Mouse (Mus musculus): Measurements from ENCODE around the gene Stk10. TPM values are rescaled to one million over a fixed set of nuclear protein-coding genes. Genes with fewer than 3 reads are reported as not detected.

Stk10 gene
- 2.8 and 3.4 TPM in 2 replicates for polyA plus RNA-seq (2014; fragmentation: Nextera tagmentation; extraction: Ambion mirVana)

DNA sequence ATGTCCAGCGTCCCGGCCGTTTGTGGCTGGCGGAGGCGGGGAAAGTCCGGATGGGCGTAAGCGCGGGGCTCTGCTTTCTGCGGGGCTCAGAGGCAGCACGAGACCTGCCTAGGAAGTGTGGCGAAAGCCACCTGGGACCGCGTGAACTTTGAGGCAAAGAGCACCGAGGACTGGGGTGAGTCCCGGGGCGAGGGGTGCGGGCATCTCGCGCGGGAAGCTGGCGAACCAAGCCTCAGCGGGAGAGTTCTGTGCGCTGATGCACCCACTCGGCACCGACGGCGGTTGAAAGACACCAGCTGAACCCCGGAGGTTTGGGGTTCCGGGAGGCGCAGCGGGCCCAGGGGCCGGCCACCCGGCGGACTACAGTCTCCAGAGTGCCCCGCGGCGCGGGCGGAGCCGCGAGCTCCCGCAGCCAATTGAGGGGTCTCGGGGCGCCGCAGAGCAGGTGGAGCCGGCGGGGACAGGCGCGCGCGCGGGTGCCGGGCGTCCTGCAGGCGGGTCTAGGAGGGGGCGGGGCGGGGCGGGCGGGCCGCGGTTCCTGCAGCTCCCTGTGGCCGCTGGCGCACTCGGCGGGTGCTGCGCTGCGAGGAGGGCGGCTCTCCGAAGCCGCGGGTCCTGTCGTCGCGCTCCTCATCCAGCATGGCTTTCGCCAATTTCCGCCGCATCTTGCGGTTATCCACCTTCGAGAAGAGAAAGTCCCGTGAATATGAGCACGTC is at the start of gene Stk10:
Gene Stk10, plus strand, starts transcription at position 541 of the 717 bp plus-strand sequence.
- 0% methylated on average over 71 of the region's 82 CpGs for WGBS

GRCm38 (mm10) chr11:32485290-32485689 is 47.8 kb upstream of the Stk10 start:
- WGBS = 74% methylated on average over 3 of the region's 3 CpGs
- H3K4me2 ChIP-seq (replicated peaks; ENCODE audit: low read depth, low read length) = no peak overlapping the region
- no peak overlapping the region for H3K4me3 ChIP-seq (ENCODE audit: low read depth, low read length)
- ATAC-seq (ENCODE audit: insufficient number of reproducible peaks, insufficient read depth, low FRiP score, low read depth) = no peak
- H3K27me3 ChIP-seq (ENCODE audit: control insufficient read depth, insufficient read depth, low read length) = no peaks in the 10 kb centered on the region
- H3K36me3 ChIP-seq (ENCODE audit: control insufficient read depth, insufficient read depth, low read length) = no peaks in the 10 kb centered on the region
- peaks cover 13% of the 10 kb centered on the region; the same call in 1 of the 2 replicates for H3K4me1 ChIP-seq (ENCODE audit: control insufficient read depth, insufficient read depth, low read length)
- no peaks in the 10 kb centered on the region for H3K9me3 ChIP-seq (ENCODE audit: control insufficient read depth, low read depth, low read length)
- no peak overlapping the region for H3K27ac ChIP-seq (ENCODE audit: low read length)
- H3K9ac ChIP-seq (replicated peaks; ENCODE audit: low read depth, low read length) = no peak overlapping the region

More for the DNA sequence above, at the start of gene Stk10:
- Histone ChIP-seq H3K27me3 (ENCODE audit: control insufficient read depth, insufficient read depth, low read length) (peaks cover 3% of the 10 kb centered on the region; the same call in 1 of the 2 replicates), H3K9me3 (ENCODE audit: control insufficient read depth, low read depth, low read length) (no peaks in the 10 kb centered on the region), H3K4me1 (ENCODE audit: control insufficient read depth, insufficient read depth, low read length) (peaks cover 14% of the 10 kb centered on the region; the same call in 1 of the 2 replicates), H3K27ac (ENCODE audit: low read length) (peak within 1 kb of the TSS; percentile 10; the same call in 1 of the 2 replicates), H3K4me2 (replicated peaks; ENCODE audit: low read depth, low read length) (peak within 1 kb of the TSS; percentile 100), H3K36me3 (ENCODE audit: control insufficient read depth, insufficient read depth, low read length) (no peaks in the 10 kb centered on the region), H3K9ac (replicated peaks; ENCODE audit: low read depth, low read length) (peak within 1 kb of the TSS; percentile 67), H3K4me3 (ENCODE audit: low read depth, low read length) (peak within 1 kb of the TSS; percentile 43)
- ATAC-seq (ENCODE audit: insufficient number of reproducible peaks, insufficient read depth, low FRiP score, low read depth) = peak; percentile 97

DNA sequence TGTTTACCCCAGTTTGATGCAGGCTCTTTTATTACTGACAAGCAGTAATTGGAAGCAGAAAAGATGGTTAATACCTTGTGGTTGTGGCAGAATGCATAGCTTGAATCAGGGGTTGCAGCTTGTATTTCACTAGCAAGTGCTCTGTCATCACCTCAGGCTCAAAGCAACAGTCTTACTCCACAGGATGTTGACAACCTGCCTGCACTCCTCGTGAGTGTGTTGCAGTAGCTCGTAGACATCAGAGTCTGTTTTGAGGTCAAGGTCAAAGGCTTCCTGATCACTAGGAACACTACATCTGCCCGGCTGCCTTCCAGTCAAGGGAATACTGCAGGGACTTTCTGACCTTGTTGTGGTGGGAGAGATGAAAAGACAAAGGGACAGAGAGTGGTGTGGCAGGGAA is 46.5 kb upstream of the Stk10 start:
- H3K27me3 ChIP-seq (ENCODE audit: control insufficient read depth, insufficient read depth, low read length) = no peaks in the 10 kb centered on the region
- no peak overlapping the region for H3K4me2 ChIP-seq (replicated peaks; ENCODE audit: low read depth, low read length)
- no peak for ATAC-seq (ENCODE audit: insufficient number of reproducible peaks, insufficient read depth, low FRiP score, low read depth)
- no peak overlapping the region for H3K27ac ChIP-seq (ENCODE audit: low read length)
- H3K4me1 ChIP-seq (ENCODE audit: control insufficient read depth, insufficient read depth, low read length) = peaks cover 16% of the 10 kb centered on the region; the same call in 1 of the 2 replicates
- no peak overlapping the region for H3K4me3 ChIP-seq (ENCODE audit: low read depth, low read length)
- WGBS = 56% methylated on average over 3 of the region's 3 CpGs
- no peaks in the 10 kb centered on the region for H3K9me3 ChIP-seq (ENCODE audit: control insufficient read depth, low read depth, low read length)
- H3K36me3 ChIP-seq (ENCODE audit: control insufficient read depth, insufficient read depth, low read length) = no peaks in the 10 kb centered on the region
- H3K9ac ChIP-seq (replicated peaks; ENCODE audit: low read depth, low read length) = no peak overlapping the region

DNA sequence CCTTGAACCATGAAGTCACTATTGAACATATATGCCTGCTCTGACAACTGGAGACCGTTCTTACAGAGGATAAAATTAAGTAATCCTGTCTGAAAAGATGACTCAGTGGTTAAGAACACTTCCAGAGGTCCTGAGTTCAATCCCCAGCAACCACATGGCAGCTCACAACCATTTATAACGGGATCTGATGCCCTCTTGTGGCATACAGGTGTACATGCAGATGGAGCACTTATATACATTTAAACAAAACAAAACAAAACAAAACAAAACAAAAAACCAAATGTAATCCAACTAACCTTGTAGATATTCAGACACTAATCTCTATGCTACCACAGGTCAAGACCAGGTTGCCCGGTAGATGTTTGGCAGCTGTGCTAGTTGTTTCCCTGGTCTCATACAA is 45.6 kb upstream of the Stk10 start:
- 84% methylated on average over 3 of the region's 3 CpGs for WGBS

DNA sequence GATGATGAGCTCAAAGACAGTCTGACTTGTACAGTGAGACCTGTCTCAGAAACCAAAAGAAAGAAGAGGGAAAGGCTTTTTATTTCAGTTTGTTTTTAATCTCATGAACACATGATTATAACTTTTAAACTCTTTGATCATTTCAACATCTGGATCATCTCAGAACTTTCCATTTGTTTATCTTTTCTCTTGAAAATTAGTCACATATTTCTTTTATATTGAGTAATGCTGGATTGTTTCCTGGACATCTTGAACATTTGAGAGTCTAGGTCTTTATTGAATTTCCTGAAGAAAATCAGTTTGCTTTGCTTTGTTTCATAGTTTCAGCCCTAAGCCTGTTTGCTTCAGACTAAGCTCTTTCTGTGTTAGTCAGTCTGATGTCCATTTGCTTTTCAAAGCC is 44.8 kb upstream of the Stk10 start:
- Histone ChIP-seq H3K4me3 (ENCODE audit: low read depth, low read length) (no peak overlapping the region), H3K27ac (ENCODE audit: low read length) (peak overlapping the region; percentile 4; the same call in 1 of the 2 replicates), H3K9ac (replicated peaks; ENCODE audit: low read depth, low read length) (no peak overlapping the region), H3K4me1 (ENCODE audit: control insufficient read depth, insufficient read depth, low read length) (peaks cover 16% of the 10 kb centered on the region; the same call in 1 of the 2 replicates), H3K4me2 (replicated peaks; ENCODE audit: low read depth, low read length) (no peak overlapping the region), H3K36me3 (ENCODE audit: control insufficient read depth, insufficient read depth, low read length) (no peaks in the 10 kb centered on the region), H3K27me3 (ENCODE audit: control insufficient read depth, insufficient read depth, low read length) (no peaks in the 10 kb centered on the region), H3K9me3 (ENCODE audit: control insufficient read depth, low read depth, low read length) (no peaks in the 10 kb centered on the region)
- ATAC-seq (ENCODE audit: insufficient number of reproducible peaks, insufficient read depth, low FRiP score, low read depth) = no peak

More for the DNA sequence above, 45.6 kb upstream of the Stk10 start:
- no peaks in the 10 kb centered on the region for H3K36me3 ChIP-seq (ENCODE audit: control insufficient read depth, insufficient read depth, low read length)
- no peak overlapping the region for H3K9ac ChIP-seq (replicated peaks; ENCODE audit: low read depth, low read length)
- H3K4me1 ChIP-seq (ENCODE audit: control insufficient read depth, insufficient read depth, low read length) = peaks cover 16% of the 10 kb centered on the region; the same call in 1 of the 2 replicates
- H3K27ac ChIP-seq (ENCODE audit: low read length) = no peak overlapping the region
- ATAC-seq (ENCODE audit: insufficient number of reproducible peaks, insufficient read depth, low FRiP score, low read depth) = no peak
- no peaks in the 10 kb centered on the region for H3K27me3 ChIP-seq (ENCODE audit: control insufficient read depth, insufficient read depth, low read length)
- H3K9me3 ChIP-seq (ENCODE audit: control insufficient read depth, low read depth, low read length) = no peaks in the 10 kb centered on the region
- no peak overlapping the region for H3K4me3 ChIP-seq (ENCODE audit: low read depth, low read length)
- no peak overlapping the region for H3K4me2 ChIP-seq (replicated peaks; ENCODE audit: low read depth, low read length)

GRCm38 (mm10) chr11:32488808-32489670 is 44.1 kb upstream of the Stk10 start:
- Histone ChIP-seq H3K36me3 (ENCODE audit: control insufficient read depth, insufficient read depth, low read length) (no peaks in the 10 kb centered on the region), H3K4me1 (ENCODE audit: control insufficient read depth, insufficient read depth, low read length) (peaks cover 16% of the 10 kb centered on the region; the same call in 1 of the 2 replicates), H3K27ac (ENCODE audit: low read length) (peak overlapping the region; percentile 4; the same call in 1 of the 2 replicates), H3K4me3 (ENCODE audit: low read depth, low read length) (no peak overlapping the region), H3K27me3 (ENCODE audit: control insufficient read depth, insufficient read depth, low read length) (no peaks in the 10 kb centered on the region), H3K4me2 (replicated peaks; ENCODE audit: low read depth, low read length) (no peak overlapping the region), H3K9me3 (ENCODE audit: control insufficient read depth, low read depth, low read length) (no peaks in the 10 kb centered on the region), H3K9ac (replicated peaks; ENCODE audit: low read depth, low read length) (no peak overlapping the region)
- WGBS = 66% methylated on average over 5 of the region's 5 CpGs
- ATAC-seq (ENCODE audit: insufficient number of reproducible peaks, insufficient read depth, low FRiP score, low read depth) = no peak

DNA sequence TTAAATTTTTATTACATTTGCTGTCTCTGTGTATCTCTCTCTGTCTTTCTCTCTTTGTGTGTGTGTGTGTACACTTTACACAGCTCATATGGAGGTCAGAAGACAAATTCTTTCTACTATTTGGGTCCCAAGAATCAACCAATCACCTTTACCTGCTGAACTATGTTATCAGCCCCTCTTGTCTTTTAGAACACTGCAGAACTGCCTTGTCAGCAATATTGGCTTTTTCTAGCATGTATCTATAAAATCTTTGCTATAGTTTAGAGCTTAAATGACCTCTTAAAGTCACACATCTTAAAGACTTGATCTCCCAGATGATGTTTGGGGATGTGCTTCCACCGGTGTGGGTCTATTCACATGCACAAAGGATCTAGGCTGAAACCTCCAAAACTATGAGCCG is 42.0 kb upstream of the Stk10 start:
- Histone ChIP-seq H3K9ac (replicated peaks; ENCODE audit: low read depth, low read length) (no peak overlapping the region), H3K27ac (ENCODE audit: low read length) (no peak overlapping the region), H3K4me2 (replicated peaks; ENCODE audit: low read depth, low read length) (no peak overlapping the region), H3K4me3 (ENCODE audit: low read depth, low read length) (no peak overlapping the region), H3K9me3 (ENCODE audit: control insufficient read depth, low read depth, low read length) (no peaks in the 10 kb centered on the region), H3K27me3 (ENCODE audit: control insufficient read depth, insufficient read depth, low read length) (no peaks in the 10 kb centered on the region), H3K36me3 (ENCODE audit: control insufficient read depth, insufficient read depth, low read length) (no peaks in the 10 kb centered on the region), H3K4me1 (ENCODE audit: control insufficient read depth, insufficient read depth, low read length) (peaks cover 16% of the 10 kb centered on the region; the same call in 1 of the 2 replicates)
- ATAC-seq (ENCODE audit: insufficient number of reproducible peaks, insufficient read depth, low FRiP score, low read depth) = no peak
- 99% methylated on average over 2 of the region's 2 CpGs for WGBS

DNA sequence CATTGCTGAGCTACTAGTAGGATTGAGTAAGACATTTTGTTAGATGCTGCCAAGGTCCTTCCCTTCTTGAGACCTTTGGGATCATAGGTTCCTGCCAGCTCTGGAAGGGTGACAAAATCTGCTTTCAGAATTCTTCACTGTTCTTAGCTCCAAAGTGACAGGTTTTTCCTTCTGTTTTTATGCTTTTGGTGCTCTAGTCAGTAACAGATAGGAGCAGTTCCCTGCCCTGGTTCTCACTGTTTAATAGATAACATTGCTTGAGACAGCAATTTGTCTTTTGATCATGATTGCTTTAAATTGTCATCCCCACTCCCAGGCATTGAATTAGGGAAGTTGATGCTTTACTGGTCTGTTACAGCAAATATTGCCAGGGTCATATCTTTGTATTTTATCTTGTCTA is 39.8 kb upstream of the Stk10 start:
- Histone ChIP-seq H3K4me2 (replicated peaks; ENCODE audit: low read depth, low read length) (no peak overlapping the region), H3K4me3 (ENCODE audit: low read depth, low read length) (no peak overlapping the region), H3K27ac (ENCODE audit: low read length) (no peak overlapping the region), H3K4me1 (ENCODE audit: control insufficient read depth, insufficient read depth, low read length) (peaks cover 16% of the 10 kb centered on the region; the same call in 1 of the 2 replicates), H3K27me3 (ENCODE audit: control insufficient read depth, insufficient read depth, low read length) (no peaks in the 10 kb centered on the region), H3K9me3 (ENCODE audit: control insufficient read depth, low read depth, low read length) (no peaks in the 10 kb centered on the region), H3K36me3 (ENCODE audit: control insufficient read depth, insufficient read depth, low read length) (no peaks in the 10 kb centered on the region), H3K9ac (replicated peaks; ENCODE audit: low read depth, low read length) (no peak overlapping the region)
- ATAC-seq (ENCODE audit: insufficient number of reproducible peaks, insufficient read depth, low FRiP score, low read depth) = no peak
